Mouse (Mus musculus) hindbrain, embryonic 10.5 days (tissue): ENCODE results near the gene Fam76a. TPM values are rescaled to one million over a fixed set of nuclear protein-coding genes. Genes with fewer than 3 reads are reported as not detected.

Source experiments
- DNase-seq: peaks from one replicate; pipeline ENCODE4 v3.0.0-alpha.2; 2017; ENCODE audit warnings: low spot score
- H3K27ac ChIP-seq: fragments of 300-500 bp; sonication (generic); 2 replicates; pipeline ENCODE4 v1.5.1; 2016; ENCODE audit warnings: mild to moderate bottlenecking, moderate library complexity
- H3K27me3 ChIP-seq: fragments of 300-500 bp; sonication (generic); 2 replicates; pipeline ENCODE4 v1.6.1; 2016; ENCODE audit warnings: mild to moderate bottlenecking; ENCODE audit not compliant: poor library complexity, insufficient read depth, severe bottlenecking
- H3K36me3 ChIP-seq: fragments of 300-500 bp; sonication (generic); 2 replicates; pipeline ENCODE4 v1.6.1; 2016; ENCODE audit warnings: mild to moderate bottlenecking, moderate library complexity
- H3K4me1 ChIP-seq: fragments of 300-500 bp; sonication (generic); replicated peaks from 2 replicates; pipeline ENCODE4 v1.6.1; 2016; ENCODE audit warnings: mild to moderate bottlenecking
- H3K4me3 ChIP-seq: fragments of 300-500 bp; sonication (generic); 2 replicates; pipeline ENCODE4 v1.5.1; 2016; ENCODE audit warnings: mild to moderate bottlenecking, moderate library complexity
- H3K9me3 ChIP-seq: fragments of 300-500 bp; sonication (generic); 2 replicates; pipeline ENCODE4 v1.6.1; 2016; ENCODE audit warnings: mild to moderate bottlenecking, moderate library complexity
- WGBS: fragments of 180-500 bp; shearing (Covaris S2); methylation state at CpG from one replicate; pipeline ENCODE4 v1.1.7; 2016; 5-methylcytosine and 5-hydroxymethylcytosine counted together
- polyA plus RNA-seq: library from polyadenylated mRNA; unstranded; fragments of >200 nt; fragmentation: Nextera tagmentation; extraction: Ambion mirVana; gene quantifications from 2 replicates; pipeline ENCODE4 v1.2.1, GENCODE M21; 2016

The Fam76a gene
- 32.9 and 33.2 TPM in 2 replicates for polyA plus RNA-seq

DNA sequence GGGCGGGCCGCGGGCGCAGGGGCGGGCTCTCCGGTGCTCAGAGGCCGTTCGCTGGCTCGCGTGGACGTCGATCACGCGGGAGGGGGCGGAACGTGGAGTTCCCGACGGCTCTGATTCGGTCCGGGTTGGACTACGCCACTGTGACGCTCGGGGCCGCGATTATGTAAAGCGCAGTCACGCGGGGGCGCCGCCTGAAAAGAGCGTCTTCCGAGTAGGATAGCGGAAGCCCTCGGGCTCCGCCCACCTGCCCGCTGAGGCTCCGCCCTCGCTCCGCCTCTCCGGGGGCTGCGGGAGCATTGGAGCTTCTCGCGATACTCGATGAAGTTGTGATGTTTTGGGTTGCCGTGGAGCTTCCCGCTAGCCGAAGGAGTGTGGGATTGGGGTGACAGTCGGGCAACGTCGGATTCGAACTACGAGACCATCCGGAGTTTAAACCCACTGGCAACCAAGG is at the start of gene Fam76a:
Fam76a (minus strand) TSS at position 1 of the 451 bp plus-strand sequence.
- peak; percentile 100 for DNase-seq
- Histone ChIP-seq H3K36me3 (peaks cover 26% of the 10 kb centered on the region), H3K27me3 (no peaks in the 10 kb centered on the region), H3K4me1 (peaks cover 28% of the 10 kb centered on the region), H3K4me3 (peak within 1 kb of the TSS; percentile 94), H3K9me3 (no peaks in the 10 kb centered on the region), H3K27ac (peak within 1 kb of the TSS; percentile 93)
- WGBS = under 1% methylated on average over 53 of the region's 53 CpGs

DNA sequence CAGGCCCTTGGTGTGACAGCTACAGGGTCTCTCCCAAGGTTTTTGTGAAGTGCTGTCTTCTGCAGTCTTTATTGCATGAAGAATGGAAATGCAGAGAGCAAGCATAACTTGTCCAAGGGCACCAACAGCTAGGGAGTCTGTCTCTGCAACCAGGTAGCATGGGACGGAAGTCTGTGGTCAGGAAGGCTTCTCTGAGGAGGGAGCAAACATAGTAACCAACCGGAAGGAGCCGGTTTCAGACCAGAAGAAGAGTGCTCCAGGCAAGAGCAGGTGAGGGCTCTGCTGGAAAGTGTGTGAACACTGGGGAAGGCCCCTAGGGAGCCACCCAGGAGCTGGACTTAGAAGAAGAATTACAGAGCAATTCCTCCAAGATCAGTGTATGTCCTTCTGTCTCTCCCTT is 49.7 kb upstream of the Fam76a start:
- Histone ChIP-seq H3K4me1 (peaks cover 56% of the 10 kb centered on the region), H3K4me3 (no peak overlapping the region), H3K27ac (0 out of 2 replicates have a peak overlapping the region, but pooled peaks have one; percentile 2), H3K36me3 (no peaks in the 10 kb centered on the region), H3K27me3 (peaks cover 59% of the 10 kb centered on the region), H3K9me3 (no peaks in the 10 kb centered on the region)
- 74% methylated on average over 3 of the region's 3 CpGs for WGBS
- no peak for DNase-seq

DNA sequence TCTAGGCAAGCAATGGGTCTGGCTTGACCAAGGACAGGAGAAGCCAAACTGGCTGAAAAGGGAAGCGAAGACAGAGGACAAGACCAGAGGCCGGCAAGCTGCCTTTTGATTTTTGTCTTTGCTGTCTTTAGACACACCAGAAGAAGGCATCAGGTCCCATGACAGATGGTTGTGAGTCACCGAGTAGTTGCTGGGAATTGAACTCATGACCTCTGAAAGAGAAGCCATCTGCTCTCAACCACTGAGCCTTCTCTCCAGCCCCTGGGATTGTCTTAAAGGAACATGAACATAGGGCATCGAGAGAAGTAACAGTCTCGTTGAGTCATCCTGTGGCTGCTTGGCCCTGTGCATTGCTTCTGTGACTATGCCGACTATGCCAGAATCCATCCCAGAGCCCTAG is 49.2 kb upstream of the Fam76a start:
- H3K4me1 ChIP-seq = peaks cover 51% of the 10 kb centered on the region
- peaks cover 54% of the 10 kb centered on the region for H3K27me3 ChIP-seq
- no peaks in the 10 kb centered on the region for H3K9me3 ChIP-seq
- no peak for DNase-seq
- H3K36me3 ChIP-seq = no peaks in the 10 kb centered on the region
- no peak overlapping the region for H3K4me3 ChIP-seq
- WGBS = 75% methylated on average over 6 of the region's 6 CpGs
- 0 out of 2 replicates have a peak overlapping the region, but pooled peaks have one; percentile 67 for H3K27ac ChIP-seq

DNA sequence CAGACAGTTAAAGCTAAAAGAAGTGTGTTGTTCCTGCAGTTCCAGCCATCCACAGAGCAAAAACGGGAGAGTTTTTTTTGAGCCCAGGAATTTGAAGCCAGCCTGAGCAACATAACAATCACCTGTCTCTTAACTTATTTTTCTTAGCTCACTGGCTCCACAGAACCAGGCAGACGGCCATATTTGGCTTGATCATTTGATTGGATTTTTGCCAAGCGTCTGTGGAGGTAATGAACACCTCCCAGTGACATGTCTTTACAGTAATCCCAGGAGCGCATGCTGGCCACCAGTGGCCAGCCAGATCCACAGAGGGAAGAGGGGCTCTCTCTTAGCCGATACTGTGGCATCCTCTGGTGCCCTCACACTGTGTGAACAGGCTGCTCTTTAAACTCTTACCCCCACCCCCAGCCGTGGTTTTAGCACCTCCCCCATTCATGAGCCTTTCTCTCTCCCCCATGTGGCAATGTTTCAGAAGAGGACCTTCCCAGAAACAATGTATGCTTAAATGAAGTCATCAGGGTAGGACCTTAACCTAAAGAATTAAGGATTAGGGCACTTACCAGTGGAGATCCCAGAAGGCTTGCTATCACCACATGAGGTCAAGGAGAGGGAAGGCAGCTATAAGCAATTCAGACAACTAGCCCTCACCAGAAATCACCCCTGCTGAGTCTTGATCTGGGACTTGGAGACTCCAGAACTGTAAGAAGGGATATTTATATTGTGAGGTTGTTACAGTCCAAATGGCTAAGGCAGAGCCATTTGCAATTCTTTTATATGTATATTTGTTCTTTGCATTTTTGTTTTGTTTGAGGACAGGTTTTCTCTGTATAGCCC is 46.0 kb upstream of the Fam76a start:
- H3K4me1 ChIP-seq = peaks cover 40% of the 10 kb centered on the region

DNA sequence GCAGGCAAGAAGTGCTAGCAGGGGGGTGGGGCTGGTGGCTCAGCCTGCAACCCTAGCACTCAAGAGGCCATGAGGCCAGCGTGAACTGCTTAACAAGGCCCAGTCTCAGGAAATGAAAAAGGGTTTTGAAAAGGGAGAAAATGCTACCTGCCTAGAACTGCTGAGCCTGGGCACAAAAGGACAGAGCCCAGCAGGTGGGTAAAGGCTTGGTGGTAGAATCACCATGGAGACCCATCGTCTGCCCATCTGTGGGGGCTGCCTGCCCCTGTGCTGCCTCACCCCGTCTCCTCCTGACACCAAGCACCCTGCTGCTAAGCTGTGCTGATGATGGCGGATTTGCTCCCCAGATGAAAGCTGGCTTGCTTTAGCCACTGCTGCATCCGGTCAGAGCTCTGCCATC is 42.1 kb upstream of the Fam76a start:
- Histone ChIP-seq H3K4me1 (peaks cover 49% of the 10 kb centered on the region), H3K36me3 (no peaks in the 10 kb centered on the region), H3K4me3 (no peak overlapping the region), H3K9me3 (no peaks in the 10 kb centered on the region), H3K27ac (peak overlapping the region; percentile 81), H3K27me3 (no peaks in the 10 kb centered on the region; the same call in 1 of the 2 replicates)
- DNase-seq = no peak
- WGBS = 20% methylated on average over 5 of the region's 5 CpGs

More for the DNA sequence above, 46.0 kb upstream of the Fam76a start:
- Histone ChIP-seq H3K4me3 (no peak overlapping the region), H3K36me3 (no peaks in the 10 kb centered on the region), H3K27me3 (peaks cover 21% of the 10 kb centered on the region), H3K27ac (no peak overlapping the region), H3K9me3 (no peaks in the 10 kb centered on the region)
- 48% methylated on average over 6 of the region's 6 CpGs for WGBS
- DNase-seq = no peak

DNA sequence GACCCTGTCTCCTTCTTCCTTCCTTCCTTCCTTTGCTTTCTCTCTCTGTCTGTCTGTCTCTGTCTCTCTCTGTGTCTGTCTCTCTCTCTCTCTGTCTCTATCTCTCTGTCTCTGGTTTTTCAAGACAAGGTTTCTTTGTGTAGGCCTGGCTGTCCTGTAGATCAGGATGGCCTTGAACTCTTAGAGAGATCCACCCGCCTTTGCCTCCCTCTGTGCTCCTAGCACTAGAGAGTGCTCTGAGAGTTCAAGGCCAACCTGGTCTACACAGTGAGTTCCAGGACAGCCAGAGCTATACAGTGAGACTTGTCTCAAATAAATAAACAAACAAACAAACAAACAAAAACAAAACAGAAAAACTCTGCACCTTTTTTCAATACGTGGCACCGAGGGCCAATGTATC is 41.7 kb upstream of the Fam76a start:
- Histone ChIP-seq H3K4me1 (peaks cover 53% of the 10 kb centered on the region), H3K27me3 (no peaks in the 10 kb centered on the region; the same call in 1 of the 2 replicates), H3K27ac (peak overlapping the region; percentile 81), H3K4me3 (no peak overlapping the region), H3K36me3 (no peaks in the 10 kb centered on the region), H3K9me3 (no peaks in the 10 kb centered on the region)
- DNase-seq = no peak
- WGBS = 30% methylated on average over 3 of the region's 3 CpGs

DNA sequence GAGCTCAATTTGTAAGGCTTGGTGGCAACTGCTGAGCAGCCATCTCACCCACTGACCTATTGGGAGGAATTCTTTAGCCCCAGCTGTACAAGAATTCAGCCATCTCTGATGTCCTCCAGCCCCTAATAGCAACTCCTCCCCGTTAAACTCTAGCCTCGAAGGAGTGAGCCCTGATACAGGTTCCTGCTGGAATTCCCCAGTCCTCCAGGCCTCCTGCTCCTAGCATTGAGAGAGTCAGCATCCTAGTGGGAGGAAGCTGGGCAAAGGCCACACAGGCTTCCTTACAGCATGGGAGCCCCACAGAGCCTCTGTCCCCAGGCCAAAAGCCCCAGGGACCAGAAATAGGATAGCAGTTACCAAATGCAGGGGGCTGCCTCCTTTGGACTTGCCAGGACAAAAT is 41.1 kb upstream of the Fam76a start:
- no peaks in the 10 kb centered on the region; the same call in 1 of the 2 replicates for H3K27me3 ChIP-seq
- H3K9me3 ChIP-seq = no peaks in the 10 kb centered on the region
- WGBS = 27% methylated on average over 2 of the region's 2 CpGs
- no peak for DNase-seq
- peak overlapping the region; percentile 81 for H3K27ac ChIP-seq
- no peak overlapping the region for H3K4me3 ChIP-seq
- no peaks in the 10 kb centered on the region for H3K36me3 ChIP-seq
- peaks cover 58% of the 10 kb centered on the region for H3K4me1 ChIP-seq

DNA sequence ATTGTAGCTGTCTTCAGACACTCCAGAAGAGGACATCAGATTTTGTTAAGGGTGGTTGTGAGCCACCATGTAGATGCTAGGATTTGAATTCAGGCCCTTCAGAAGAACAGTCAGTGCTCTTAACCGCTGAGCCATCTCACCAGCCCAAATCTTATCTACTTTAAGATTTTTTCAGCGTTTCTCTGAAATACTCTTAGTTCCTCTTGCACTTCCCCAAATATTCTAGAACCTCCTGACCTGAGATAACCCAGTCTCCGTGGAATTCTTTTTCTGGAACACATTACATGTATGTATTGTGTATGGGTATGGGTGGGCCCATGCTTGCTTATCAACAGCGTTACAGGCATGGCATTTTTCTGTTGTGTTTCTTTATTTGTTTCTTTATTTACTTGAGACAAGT is 40.3 kb upstream of the Fam76a start:
- no peaks in the 10 kb centered on the region for H3K9me3 ChIP-seq
- WGBS = 93% methylated on average over 4 of the region's 4 CpGs
- H3K36me3 ChIP-seq = no peaks in the 10 kb centered on the region
- H3K27ac ChIP-seq = no peak overlapping the region
- H3K4me3 ChIP-seq = no peak overlapping the region
- peaks cover 55% of the 10 kb centered on the region for H3K4me1 ChIP-seq
- no peaks in the 10 kb centered on the region; the same call in 1 of the 2 replicates for H3K27me3 ChIP-seq
- no peak for DNase-seq

DNA sequence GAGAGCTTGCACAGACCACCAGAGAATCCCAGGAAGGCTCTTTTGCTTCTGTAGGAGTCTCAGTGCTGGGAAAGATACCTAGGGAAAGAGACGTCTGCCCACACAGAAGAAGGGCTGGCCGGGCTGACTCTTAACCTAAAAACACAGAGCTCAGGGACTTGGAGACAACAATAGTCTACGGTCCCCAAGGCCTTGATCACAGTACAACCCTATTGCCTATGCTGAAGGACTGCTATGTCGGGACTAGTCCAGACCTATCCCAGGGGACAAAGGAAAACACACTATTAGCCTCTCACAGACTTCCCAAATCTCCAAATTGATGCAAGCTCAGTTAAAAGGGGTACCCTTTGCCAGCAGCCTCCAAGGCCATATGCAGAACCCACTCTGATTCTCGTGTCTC is 39.5 kb upstream of the Fam76a start:
- 75% methylated on average over 5 of the region's 5 CpGs for WGBS
- H3K4me1 ChIP-seq = peaks cover 55% of the 10 kb centered on the region
- no peak for DNase-seq

DNA sequence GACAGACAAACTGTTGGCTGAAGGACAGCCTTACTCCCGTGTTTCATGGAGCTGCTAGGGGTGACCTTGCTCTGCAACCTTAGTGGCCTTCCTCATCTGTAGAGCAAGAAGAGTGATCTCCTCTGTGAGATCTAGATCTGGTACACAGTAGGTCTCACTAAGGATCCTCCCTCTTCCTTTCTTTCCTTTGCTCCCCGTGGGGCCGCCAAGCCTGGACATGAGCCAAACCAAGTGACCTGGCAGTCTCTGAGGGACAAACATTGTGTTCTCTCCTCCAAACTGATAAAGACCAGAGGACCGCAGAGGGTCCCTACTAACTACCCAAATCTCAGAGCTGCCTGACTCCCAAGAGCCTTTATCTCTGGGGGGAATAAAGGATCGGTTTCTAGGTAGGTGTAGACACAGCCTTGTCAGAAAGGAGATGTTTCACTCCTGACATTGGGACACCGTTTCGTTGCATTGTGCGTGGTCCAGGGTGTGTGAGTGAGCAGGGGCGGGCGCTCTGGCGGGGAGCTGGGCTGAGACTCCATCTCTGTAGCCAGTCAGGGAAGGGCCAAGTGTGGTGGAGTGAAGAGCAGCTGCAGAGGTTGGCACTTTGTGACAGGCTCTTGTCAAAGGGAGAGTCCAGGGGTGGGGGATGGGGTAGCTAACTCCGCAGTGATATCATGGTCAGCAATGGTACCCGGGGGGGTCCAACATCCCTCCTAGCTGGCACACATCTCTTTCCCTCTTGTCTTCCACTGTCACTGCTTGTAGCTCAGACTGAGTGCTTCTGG is 38.7 kb upstream of the Fam76a start:
- H3K27me3 ChIP-seq = no peaks in the 10 kb centered on the region; the same call in 1 of the 2 replicates
- 64% methylated on average over 13 of the region's 13 CpGs for WGBS
- H3K9me3 ChIP-seq = no peaks in the 10 kb centered on the region
- no peaks in the 10 kb centered on the region for H3K36me3 ChIP-seq
- DNase-seq = no peak
- peaks cover 60% of the 10 kb centered on the region for H3K4me1 ChIP-seq
- H3K4me3 ChIP-seq = no peak overlapping the region
- peak overlapping the region; percentile 92 for H3K27ac ChIP-seq

More for the DNA sequence above, 39.5 kb upstream of the Fam76a start:
- Histone ChIP-seq H3K9me3 (no peaks in the 10 kb centered on the region), H3K27ac (peak overlapping the region; percentile 92), H3K36me3 (no peaks in the 10 kb centered on the region), H3K27me3 (no peaks in the 10 kb centered on the region; the same call in 1 of the 2 replicates), H3K4me3 (no peak overlapping the region)

DNA sequence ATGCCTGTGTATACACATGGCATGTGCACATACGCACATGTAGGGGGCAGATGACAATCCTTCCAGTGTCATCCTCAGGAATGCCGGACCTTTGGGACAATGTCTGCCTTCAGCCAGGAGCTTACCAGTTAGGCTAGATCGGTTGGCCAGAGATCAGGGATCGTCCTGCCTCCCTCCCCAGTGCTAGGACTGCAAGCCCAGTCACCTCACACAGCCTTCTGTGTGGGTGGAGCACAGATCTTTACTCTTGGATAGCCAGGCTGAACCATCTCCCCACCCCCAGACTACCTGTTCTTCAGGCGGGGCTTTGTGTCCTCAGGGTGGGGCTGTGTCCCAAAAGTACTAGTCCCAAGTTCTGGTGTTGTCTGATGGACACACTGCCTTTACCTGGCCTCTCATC is 38.0 kb upstream of the Fam76a start:
- DNase-seq = no peak
- Histone ChIP-seq H3K4me1 (peaks cover 67% of the 10 kb centered on the region), H3K4me3 (no peak overlapping the region), H3K36me3 (no peaks in the 10 kb centered on the region), H3K9me3 (no peaks in the 10 kb centered on the region), H3K27me3 (no peaks in the 10 kb centered on the region; the same call in 1 of the 2 replicates), H3K27ac (peak overlapping the region; percentile 92)
- 64% methylated on average over 5 of the region's 5 CpGs for WGBS

DNA sequence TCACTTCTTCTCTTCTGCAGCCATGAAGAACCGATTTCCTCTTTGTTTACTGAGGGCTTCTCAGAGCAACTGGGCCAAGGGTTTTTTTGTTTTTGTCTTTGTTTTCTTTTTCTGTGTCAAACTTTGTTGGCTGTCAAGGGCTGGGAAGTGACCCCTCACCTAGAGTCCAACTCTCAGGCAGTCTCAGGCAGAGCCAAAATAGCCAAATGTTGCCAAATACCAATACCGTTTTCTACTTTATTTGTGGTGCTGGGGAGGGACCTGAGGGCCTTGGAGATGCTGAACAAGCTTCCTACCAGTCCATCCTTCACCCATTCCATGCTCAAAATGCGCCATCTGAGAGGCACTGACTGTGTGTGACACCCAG is 37.3 kb upstream of the Fam76a start:
- Histone ChIP-seq H3K4me3 (peak overlapping the region; percentile 30; the same call in 1 of the 2 replicates), H3K27me3 (no peaks in the 10 kb centered on the region; the same call in 1 of the 2 replicates), H3K4me1 (peaks cover 71% of the 10 kb centered on the region), H3K27ac (peak overlapping the region; percentile 92), H3K9me3 (no peaks in the 10 kb centered on the region), H3K36me3 (no peaks in the 10 kb centered on the region)
- no peak for DNase-seq
- 40% methylated on average over 3 of the region's 3 CpGs for WGBS
